Mouse (Mus musculus): ENCODE measurements at regions not wholly inside any gene's neighbourhood (a gene's known extent, or its start where the extent isn't known, plus 50 kb on each side); places are given as distances from the start of the nearest gene placed in this dataset.

GRCm38 (mm10) chr4:75884371-75884770 lies 606.3 kb upstream of the Dmac1 start:
- TF ChIP-seq CTCF (IDR thresholded peaks at IDR 0.05; ENCODE audit: insufficient read depth, low read length) (no peak), POLR2A (IDR thresholded peaks at IDR 0.05; ENCODE audit: borderline replicate concordance, extremely low read depth, low read depth, low read length) (no peak)
- H3K4me3 ChIP-seq (replicated peaks; ENCODE audit: extremely low read depth, low read depth, low read length), result no peak overlapping the region
- 93% methylated on average over 4 of the region's 4 CpGs for WGBS
- DNase-seq, result no peak
- H3K4me1 ChIP-seq (ENCODE audit: control insufficient read depth, insufficient read depth, low read length), result no peaks in the 10 kb centered on the region

- Histone ChIP-seq H3K4me1 (ENCODE audit: control insufficient read depth, insufficient read depth, low read length) (no peaks in the 10 kb centered on the region), H3K4me3 (replicated peaks; ENCODE audit: extremely low read depth, low read depth, low read length) (no peak overlapping the region)
- no peak for TF ChIP-seq POLR2A (IDR thresholded peaks at IDR 0.05; ENCODE audit: borderline replicate concordance, extremely low read depth, low read depth, low read length)
- no peak for TF ChIP-seq CTCF (IDR thresholded peaks at IDR 0.05; ENCODE audit: insufficient read depth, low read length)
- no peak for DNase-seq
- 81% methylated on average over 1 of the region's 1 CpGs for WGBS
Measured at GRCm38 (mm10) chr4:75869771-75870170, 591.7 kb upstream of the Dmac1 start.

DNA sequence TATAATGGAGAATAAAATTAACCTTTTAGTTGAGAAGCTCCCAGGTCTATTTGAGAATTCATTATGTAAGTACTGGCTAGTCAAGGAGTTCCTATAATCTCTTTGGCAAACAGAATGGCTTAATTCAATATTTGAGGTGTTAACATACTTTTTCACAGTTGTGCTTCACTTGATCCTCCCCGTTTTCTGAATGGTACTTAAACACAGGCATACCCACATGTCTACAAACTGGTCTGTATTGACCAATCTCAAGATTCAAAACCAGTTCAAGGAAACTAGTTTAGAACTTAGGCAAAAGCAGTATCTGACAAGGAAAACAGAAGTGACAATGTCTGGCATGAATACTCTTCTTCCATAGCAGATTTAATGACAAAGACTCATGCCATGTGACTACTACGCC lies 583.0 kb upstream of the Dmac1 start:
- WGBS, result 67% methylated on average over 2 of the region's 2 CpGs
- TF ChIP-seq CTCF (IDR thresholded peaks at IDR 0.05; ENCODE audit: insufficient read depth, low read length) (no peak), POLR2A (IDR thresholded peaks at IDR 0.05; ENCODE audit: borderline replicate concordance, extremely low read depth, low read depth, low read length) (no peak)
- DNase-seq, result no peak

GRCm38 (mm10) chr4:75857769-75858408 lies 579.8 kb upstream of the Dmac1 start:
- WGBS, result 68% methylated on average over 2 of the region's 2 CpGs
- Histone ChIP-seq H3K4me1 (ENCODE audit: control insufficient read depth, insufficient read depth, low read length) (no peaks in the 10 kb centered on the region), H3K4me3 (replicated peaks; ENCODE audit: extremely low read depth, low read depth, low read length) (no peak overlapping the region)
- no peak for DNase-seq
- TF ChIP-seq CTCF (IDR thresholded peaks at IDR 0.05; ENCODE audit: insufficient read depth, low read length), result no peak
- TF ChIP-seq POLR2A (IDR thresholded peaks at IDR 0.05; ENCODE audit: borderline replicate concordance, extremely low read depth, low read depth, low read length), result no peak

More for the DNA sequence above, 583.0 kb upstream of the Dmac1 start:
- Histone ChIP-seq H3K4me3 (replicated peaks; ENCODE audit: extremely low read depth, low read depth, low read length) (no peak overlapping the region), H3K4me1 (ENCODE audit: control insufficient read depth, insufficient read depth, low read length) (no peaks in the 10 kb centered on the region)

- WGBS, result 69% methylated on average over 6 of the region's 6 CpGs
- Histone ChIP-seq H3K4me3 (replicated peaks; ENCODE audit: extremely low read depth, low read depth, low read length) (no peak overlapping the region), H3K4me1 (ENCODE audit: control insufficient read depth, insufficient read depth, low read length) (no peaks in the 10 kb centered on the region)
- no peak for DNase-seq
- TF ChIP-seq POLR2A (IDR thresholded peaks at IDR 0.05; ENCODE audit: borderline replicate concordance, extremely low read depth, low read depth, low read length) (no peak), CTCF (IDR thresholded peaks at IDR 0.05; ENCODE audit: insufficient read depth, low read length) (no peak)
Measured at GRCm38 (mm10) chr4:75855688-75856296, 577.7 kb upstream of the Dmac1 start.

- 89% methylated on average over 2 of the region's 2 CpGs for WGBS
- no peak for DNase-seq
- Histone ChIP-seq H3K4me3 (replicated peaks; ENCODE audit: extremely low read depth, low read depth, low read length) (no peak overlapping the region), H3K4me1 (ENCODE audit: control insufficient read depth, insufficient read depth, low read length) (no peaks in the 10 kb centered on the region)
- no peak for TF ChIP-seq CTCF (IDR thresholded peaks at IDR 0.05; ENCODE audit: insufficient read depth, low read length)
- no peak for TF ChIP-seq POLR2A (IDR thresholded peaks at IDR 0.05; ENCODE audit: borderline replicate concordance, extremely low read depth, low read depth, low read length)
Measured at GRCm38 (mm10) chr4:75850343-75850742, 572.2 kb upstream of the Dmac1 start.

- no peak for TF ChIP-seq CTCF (IDR thresholded peaks at IDR 0.05; ENCODE audit: insufficient read depth, low read length)
- TF ChIP-seq POLR2A (IDR thresholded peaks at IDR 0.05; ENCODE audit: borderline replicate concordance, extremely low read depth, low read depth, low read length), result no peak
- no peaks in the 10 kb centered on the region for H3K4me1 ChIP-seq (ENCODE audit: control insufficient read depth, insufficient read depth, low read length)
- H3K4me3 ChIP-seq (replicated peaks; ENCODE audit: extremely low read depth, low read depth, low read length), result no peak overlapping the region
- DNase-seq, result no peak
- WGBS, result 83% methylated on average over 6 of the region's 6 CpGs
Measured at GRCm38 (mm10) chr4:75847675-75848385, 569.7 kb upstream of the Dmac1 start.

DNA sequence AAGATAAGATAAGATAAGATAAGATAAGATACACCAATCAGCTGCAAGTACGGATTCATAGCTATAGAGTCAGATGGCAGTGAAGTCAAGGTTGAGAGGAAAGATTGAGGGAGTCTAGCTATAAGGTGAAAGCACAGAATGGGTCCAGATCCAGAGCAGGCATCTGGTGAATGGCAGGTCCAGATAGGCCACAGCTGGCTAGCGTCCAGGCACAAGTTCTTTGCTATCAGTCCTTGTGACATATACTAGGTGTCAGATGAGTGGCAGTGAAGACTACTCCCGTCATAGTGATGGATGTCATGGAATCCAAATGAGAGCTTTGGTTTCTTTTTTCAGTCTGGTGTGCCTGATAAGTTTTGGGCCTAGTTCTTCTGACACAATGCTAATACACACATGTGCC lies 566.9 kb upstream of the Dmac1 start:
- WGBS, result 55% methylated on average over 3 of the region's 3 CpGs
- Histone ChIP-seq H3K4me3 (replicated peaks; ENCODE audit: extremely low read depth, low read depth, low read length) (no peak overlapping the region), H3K4me1 (ENCODE audit: control insufficient read depth, insufficient read depth, low read length) (no peaks in the 10 kb centered on the region)
- TF ChIP-seq CTCF (IDR thresholded peaks at IDR 0.05; ENCODE audit: insufficient read depth, low read length) (no peak), POLR2A (IDR thresholded peaks at IDR 0.05; ENCODE audit: borderline replicate concordance, extremely low read depth, low read depth, low read length) (no peak)
- DNase-seq, result no peak

- 48% methylated on average over 4 of the region's 4 CpGs for WGBS
- no peak for DNase-seq
Measured at GRCm38 (mm10) chr4:75838619-75839018, 560.5 kb upstream of the Dmac1 start.

More at GRCm38 (mm10) chr4:75838619-75839018, 560.5 kb upstream of the Dmac1 start:
- H3K4me3 ChIP-seq (replicated peaks; ENCODE audit: extremely low read depth, low read depth, low read length), result no peak overlapping the region
- H3K4me1 ChIP-seq (ENCODE audit: control insufficient read depth, insufficient read depth, low read length), result no peaks in the 10 kb centered on the region
- TF ChIP-seq POLR2A (IDR thresholded peaks at IDR 0.05; ENCODE audit: borderline replicate concordance, extremely low read depth, low read depth, low read length), result no peak
- no peak for TF ChIP-seq CTCF (IDR thresholded peaks at IDR 0.05; ENCODE audit: insufficient read depth, low read length)

Data from lung, adult 2 months (tissue).